Mouse (Mus musculus) E14TG2a.4 (cell line): ENCODE data around the gene Klrb1c.
"Not testable (repeated sequence)": the region's sequence is repeated elsewhere in the genome, so short reads cannot be mapped to it uniquely, and the experiment has no call there.

Experiments
- CTCF ChIP-seq: conservative IDR thresholded peaks from 2 replicates; pipeline ENCODE4 v1.5.1; 2014; ENCODE audit warnings: low read length
- NANOG ChIP-seq: IDR thresholded peaks from 2 replicates; pipeline ENCODE4 v1.6.1; 2014; ENCODE audit warnings: borderline replicate concordance, low read length, mixed read lengths

GRCm38 (mm10) chr6:128800696-128801095 is 11.7 kb upstream of the Klrb1c start:
- TF ChIP-seq CTCF, NANOG: not testable (repeated sequence)
